Mouse (Mus musculus): ENCODE results near the gene Grin1.

DNA sequence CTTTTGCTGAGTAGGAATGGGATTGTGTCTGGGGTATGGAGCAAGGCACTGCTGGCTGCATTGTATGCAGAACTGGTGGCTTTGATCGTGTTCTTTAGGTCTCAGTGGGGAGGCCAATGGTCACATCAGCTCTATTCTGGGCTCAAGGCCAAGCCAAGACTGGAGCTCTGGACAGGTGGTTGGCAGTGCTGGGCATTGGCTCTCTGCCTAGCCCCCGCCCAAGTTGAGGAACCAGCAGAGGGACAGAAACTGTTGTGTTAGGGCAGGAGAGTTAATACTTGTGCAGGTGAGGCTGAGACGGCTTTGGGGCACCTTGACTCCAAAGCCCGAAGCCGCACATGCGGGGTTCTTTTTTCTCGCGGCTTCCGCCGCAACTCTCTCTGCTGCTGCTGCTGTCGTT is 29.3 kb downstream of the Grin1 start, which contains the start of gene Lrrc26:
- TF ChIP-seq CTCF (IDR thresholded peaks at IDR 0.05; ENCODE audit: low read depth) (no peak), EP300 (optimal IDR thresholded peaks at IDR 0.05) (no peak)

All from stomach, postnatal 0 days (tissue).